Mouse (Mus musculus) small intestine, adult 2 months (tissue): ENCODE data around the gene Cd109. TPM values are rescaled to one million over a fixed set of nuclear protein-coding genes. Genes with fewer than 3 reads are reported as not detected.

ENCODE experiments used
- H3K27ac ChIP-seq: fragments of 200-500 bp; 2 replicates; pipeline ENCODE4 v1.5.1; 2012; ENCODE audit warnings: low read depth, low read length, control low read depth, inconsistent platforms; ENCODE audit not compliant: insufficient read depth
- H3K27me3 ChIP-seq: fragments of 200-500 bp; 2 replicates; pipeline ENCODE4 v1.6.1; 2012; ENCODE audit warnings: mild to moderate bottlenecking, moderate library complexity, low read length, inconsistent platforms; ENCODE audit not compliant: control insufficient read depth, insufficient read depth
- H3K36me3 ChIP-seq: fragments of 200-500 bp; 2 replicates; pipeline ENCODE4 v1.6.1; 2012; ENCODE audit warnings: mild to moderate bottlenecking, low read length, control low read depth, inconsistent platforms; ENCODE audit not compliant: control insufficient read depth, insufficient read depth
- H3K4me1 ChIP-seq: fragments of 200-500 bp; 2 replicates; pipeline ENCODE4 v1.6.1; 2012; ENCODE audit warnings: low read length, inconsistent platforms, mixed read lengths; ENCODE audit not compliant: control insufficient read depth, insufficient read depth, insufficient read length
- H3K4me3 ChIP-seq: fragments of 200-500 bp; 2 replicates; pipeline ENCODE4 v1.5.1; 2012; ENCODE audit warnings: low read depth, mild to moderate bottlenecking, control low read depth, inconsistent platforms, low read length, moderate library complexity
- CTCF ChIP-seq: fragments of 200-500 bp; IDR thresholded peaks from 2 replicates; pipeline ENCODE4 v1.5.1; 2012; ENCODE audit warnings: low read depth, mild to moderate bottlenecking, control low read depth, inconsistent platforms, low read length, moderate library complexity, mixed read lengths; ENCODE audit not compliant: insufficient replicate concordance, insufficient read length; ENCODE audit errors: extremely low read depth
- POLR2A ChIP-seq: fragments of 200-500 bp; IDR thresholded peaks from 2 replicates; pipeline ENCODE4 v1.6.1; 2012; ENCODE audit warnings: low read depth, mild to moderate bottlenecking, control low read depth, inconsistent platforms, low read length, moderate library complexity
- WGBS: fragments of 180-500 bp; shearing (Covaris S2); methylation state at CpG from one replicate; pipeline ENCODE4 v1.1.7; 2018; 5-methylcytosine and 5-hydroxymethylcytosine counted together
- polyA plus RNA-seq: library from polyadenylated mRNA; depleted of rRNA; stranded (reverse); fragments of >200 nt; gene quantifications from 2 replicates; pipeline ENCODE4 v1.2.3, GENCODE M21; 2012; rRNA removed

Gene Cd109
- polyA plus RNA-seq, 1 experiment: 0.25 TPM

GRCm38 (mm10) chr9:78720888-78721798, 105.8 kb downstream of the Cd109 start:
- WGBS: 62% methylated on average over 6 of the region's 6 CpGs
- TF ChIP-seq CTCF (no peak), POLR2A (no peak)
- no peaks in the 10 kb centered on the region for H3K36me3 ChIP-seq
- H3K4me3 ChIP-seq: no peak overlapping the region
- no peaks in the 10 kb centered on the region for H3K27me3 ChIP-seq
- no peak overlapping the region for H3K27ac ChIP-seq
- H3K4me1 ChIP-seq: no peaks in the 10 kb centered on the region

- Histone ChIP-seq H3K27ac (no peak overlapping the region), H3K27me3 (no peaks in the 10 kb centered on the region), H3K36me3 (no peaks in the 10 kb centered on the region), H3K4me3 (no peak overlapping the region), H3K4me1 (no peaks in the 10 kb centered on the region)
- 76% methylated on average over 6 of the region's 6 CpGs for WGBS
- no peak for TF ChIP-seq POLR2A
- TF ChIP-seq CTCF: no peak
Observed at GRCm38 (mm10) chr9:78731931-78732330, 116.6 kb downstream of the Cd109 start.

- Histone ChIP-seq H3K36me3 (no peaks in the 10 kb centered on the region), H3K27ac (no peak overlapping the region), H3K27me3 (no peaks in the 10 kb centered on the region), H3K4me1 (no peaks in the 10 kb centered on the region), H3K4me3 (no peak overlapping the region)
- 42% methylated on average over 3 of the region's 3 CpGs for WGBS
- TF ChIP-seq POLR2A: no peak
- TF ChIP-seq CTCF: no peak
Observed at GRCm38 (mm10) chr9:78735519-78735918, 120.2 kb downstream of the Cd109 start.

- H3K36me3 ChIP-seq: no peaks in the 10 kb centered on the region
- no peak overlapping the region for H3K4me3 ChIP-seq
- no peaks in the 10 kb centered on the region for H3K4me1 ChIP-seq
- no peak overlapping the region for H3K27ac ChIP-seq
- no peak for TF ChIP-seq POLR2A
- no peak for TF ChIP-seq CTCF
- 48% methylated on average over 3 of the region's 3 CpGs for WGBS
- H3K27me3 ChIP-seq: no peaks in the 10 kb centered on the region
Observed at GRCm38 (mm10) chr9:78742012-78742411, 126.7 kb downstream of the Cd109 start.

DNA sequence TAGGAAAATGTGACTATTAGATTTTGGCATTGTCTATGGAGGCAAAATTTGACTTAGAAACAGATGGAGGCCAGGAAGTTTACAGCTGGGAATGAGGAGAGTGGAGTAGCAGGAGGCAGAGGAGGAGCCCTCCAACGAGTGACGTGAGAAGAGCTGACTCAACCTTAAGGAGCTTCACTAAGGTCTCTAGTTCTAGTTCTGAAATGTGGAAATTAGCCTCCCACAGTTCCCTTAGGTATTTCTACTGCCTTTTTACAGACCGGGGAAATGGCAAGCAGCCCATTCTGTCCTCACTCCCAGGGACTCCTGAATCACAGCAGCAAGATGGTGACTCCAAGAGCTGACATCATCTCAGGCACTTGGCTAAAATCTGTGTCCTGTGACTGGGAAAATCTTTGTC, 134.9 kb downstream of the Cd109 start:
- WGBS: 71% methylated on average over 3 of the region's 3 CpGs
- Histone ChIP-seq H3K36me3 (no peaks in the 10 kb centered on the region), H3K27me3 (no peaks in the 10 kb centered on the region), H3K4me1 (no peaks in the 10 kb centered on the region), H3K27ac (no peak overlapping the region), H3K4me3 (no peak overlapping the region)
- no peak for TF ChIP-seq POLR2A
- TF ChIP-seq CTCF: no peak

Other genes with a start within 250 kb of the Cd109 start
- gene Dppa5a, start 247.4 kb upstream of the Cd109 start, polyA plus RNA-seq: not detected in 2 replicates
- 0.04 TPM in 1 of 2 replicates, not detected in the other for gene Ooep, start 236.8 kb upstream of the Cd109 start, polyA plus RNA-seq
- not detected in 2 replicates for gene Ddx43, start 219.8 kb upstream of the Cd109 start, polyA plus RNA-seq
- 0.46 and 0.86 TPM in 2 replicates for gene Cgas, start 172.3 kb upstream of the Cd109 start, polyA plus RNA-seq
- 6.1 and 7.3 TPM in 2 replicates for gene Mto1, start 167.3 kb upstream of the Cd109 start, polyA plus RNA-seq
- gene Gm17324, start 166.8 kb upstream of the Cd109 start, polyA plus RNA-seq: not detected in 2 replicates
- gene Eef1a1, start 126.4 kb upstream of the Cd109 start, polyA plus RNA-seq: 1,017 and 1,625 TPM in 2 replicates
- gene Slc17a5, start 27.5 kb upstream of the Cd109 start, polyA plus RNA-seq: 2.8 and 14.5 TPM in 2 replicates